Mouse (Mus musculus) forebrain, embryonic 11.5 days (tissue): ENCODE results near the gene Rps28. TPM values are rescaled to one million over a fixed set of nuclear protein-coding genes. Genes with fewer than 3 reads are reported as not detected.

Source experiments
- ATAC-seq: fragments of 200-750 bp; cut with Nextera tagmentation; replicated peaks from 2 replicates; pipeline ENCODE4 v1.8.0; 2017; ENCODE audit warnings: moderate TSS enrichment; ENCODE audit not compliant: low FRiP score
- DNase-seq: peaks from one replicate; pipeline ENCODE4 v3.0.0-alpha.2; 2017; ENCODE audit warnings: low spot score
- H3K27ac ChIP-seq: fragments of 300-500 bp; sonication (generic); 2 replicates; pipeline ENCODE4 v1.5.1; 2014; ENCODE audit warnings: low read depth, low read length
- H3K27me3 ChIP-seq: fragments of 300-500 bp; sonication (generic); 2 replicates; pipeline ENCODE4 v1.6.1; 2014; ENCODE audit warnings: mild to moderate bottlenecking, low read length, mixed read lengths; ENCODE audit not compliant: control insufficient read depth, insufficient read depth
- H3K36me3 ChIP-seq: fragments of 300-500 bp; sonication (generic); 2 replicates; pipeline ENCODE4 v1.6.1; 2014; ENCODE audit warnings: mild to moderate bottlenecking, low read length, moderate library complexity, mixed read lengths; ENCODE audit not compliant: control insufficient read depth, insufficient read depth
- H3K4me1 ChIP-seq: fragments of 300-500 bp; sonication (generic); replicated peaks from 2 replicates; pipeline ENCODE4 v1.6.1; 2014; ENCODE audit warnings: low read length, mixed read lengths; ENCODE audit not compliant: control insufficient read depth, insufficient read depth
- H3K4me2 ChIP-seq: fragments of 300-500 bp; sonication (generic); 2 replicates; pipeline ENCODE4 v1.6.1; 2014; ENCODE audit warnings: low read depth, mild to moderate bottlenecking, low read length, moderate library complexity, mixed read lengths; ENCODE audit not compliant: severe bottlenecking
- H3K4me3 ChIP-seq: fragments of 300-500 bp; sonication (generic); 2 replicates; pipeline ENCODE4 v1.5.1; 2014; ENCODE audit warnings: low read depth, low read length
- H3K9ac ChIP-seq: fragments of 300-500 bp; sonication (generic); 2 replicates; pipeline ENCODE4 v1.6.1; 2014; ENCODE audit warnings: low read length
- H3K9me3 ChIP-seq: fragments of 300-500 bp; sonication (generic); 2 replicates; pipeline ENCODE4 v1.6.1; 2016; ENCODE audit warnings: low read length, mixed read lengths; ENCODE audit not compliant: control insufficient read depth
- WGBS: fragments of 180-500 bp; shearing (Covaris S2); extraction: QIAGEN DNeasy Blood & Tissue Kit; methylation state at CpG from one replicate; pipeline ENCODE4 v1.1.7; 2014; 5-methylcytosine and 5-hydroxymethylcytosine counted together
- polyA plus RNA-seq: library from polyadenylated mRNA; unstranded; fragments of >200 nt; fragmentation: Nextera tagmentation; extraction: Ambion mirVana; gene quantifications from 2 replicates; pipeline ENCODE4 v1.2.1, GENCODE M21; 2014

The Rps28 gene
- polyA plus RNA-seq, 1 experiment from 2014 or later = 759 TPM

- ATAC-seq = no peak
- H3K4me2 ChIP-seq = no peak overlapping the region
- H3K4me1 ChIP-seq = no peaks in the 10 kb centered on the region
- no peak overlapping the region for H3K4me3 ChIP-seq
- WGBS = 73% methylated on average over 8 of the region's 9 CpGs
- H3K36me3 ChIP-seq = no peaks in the 10 kb centered on the region
- no peaks in the 10 kb centered on the region for H3K9me3 ChIP-seq
- no peak overlapping the region for H3K9ac ChIP-seq
- DNase-seq = no peak
- no peak overlapping the region for H3K27ac ChIP-seq
- H3K27me3 ChIP-seq = peaks cover 2% of the 10 kb centered on the region; the same call in 1 of the 2 replicates
These were observed 17.0 kb downstream of the Rps28 start for GRCm38 (mm10) chr17:33807181-33807888.

DNA sequence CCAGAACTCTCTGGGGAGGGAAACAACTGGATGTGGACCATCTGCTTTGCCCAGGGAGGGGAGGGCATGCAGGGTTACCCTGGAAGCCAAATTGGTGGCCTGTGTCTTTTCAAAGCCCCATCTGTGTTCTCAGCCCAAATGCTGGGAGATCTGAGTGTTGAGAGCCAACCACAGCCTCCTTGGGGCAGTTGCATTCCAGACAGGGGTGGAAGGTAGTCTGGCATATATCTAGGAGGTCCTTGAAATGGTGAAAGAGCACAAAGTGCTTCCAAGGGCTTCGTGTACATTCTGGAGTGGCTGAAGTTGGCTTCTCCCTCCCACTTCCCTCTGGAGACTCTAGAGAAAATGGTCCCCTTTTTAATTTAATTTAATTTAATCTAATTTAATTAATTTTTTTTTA is 19.6 kb downstream of the Rps28 start:
- H3K4me3 ChIP-seq = no peak overlapping the region
- H3K9ac ChIP-seq = no peak overlapping the region
- H3K4me2 ChIP-seq = no peak overlapping the region
- DNase-seq (no peak), ATAC-seq (no peak)
- no peak overlapping the region for H3K27ac ChIP-seq
- H3K4me1 ChIP-seq = no peaks in the 10 kb centered on the region
- WGBS = 73% methylated on average over 1 of the region's 1 CpGs
- H3K36me3 ChIP-seq = no peaks in the 10 kb centered on the region
- no peaks in the 10 kb centered on the region for H3K9me3 ChIP-seq
- no peaks in the 10 kb centered on the region for H3K27me3 ChIP-seq

DNA sequence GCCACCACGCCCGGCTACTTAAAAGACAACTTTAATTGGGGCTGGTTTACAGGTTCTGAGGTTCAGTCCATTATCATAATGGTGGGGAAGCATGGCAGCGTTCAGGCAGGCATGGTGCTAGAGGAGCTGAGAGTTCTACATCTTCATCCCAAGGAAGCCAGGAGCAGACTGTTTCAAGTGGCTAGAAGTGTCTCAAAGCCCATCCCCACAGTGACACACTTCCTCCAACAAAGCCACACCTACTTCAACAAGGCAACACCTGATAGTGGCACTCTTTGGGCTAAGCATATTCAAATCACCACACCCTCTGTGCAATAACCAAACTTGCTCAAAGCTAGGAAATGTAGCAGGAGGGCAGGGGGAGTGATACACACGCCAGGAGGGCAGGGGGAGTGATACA is 20.2 kb downstream of the Rps28 start:
- Histone ChIP-seq H3K27ac (no peak overlapping the region), H3K4me2 (no peak overlapping the region), H3K9ac (no peak overlapping the region), H3K4me1 (no peaks in the 10 kb centered on the region), H3K36me3 (no peaks in the 10 kb centered on the region), H3K9me3 (no peaks in the 10 kb centered on the region), H3K27me3 (no peaks in the 10 kb centered on the region), H3K4me3 (no peak overlapping the region)
- ATAC-seq (no peak), DNase-seq (no peak)
- 57% methylated on average over 4 of the region's 4 CpGs for WGBS

DNA sequence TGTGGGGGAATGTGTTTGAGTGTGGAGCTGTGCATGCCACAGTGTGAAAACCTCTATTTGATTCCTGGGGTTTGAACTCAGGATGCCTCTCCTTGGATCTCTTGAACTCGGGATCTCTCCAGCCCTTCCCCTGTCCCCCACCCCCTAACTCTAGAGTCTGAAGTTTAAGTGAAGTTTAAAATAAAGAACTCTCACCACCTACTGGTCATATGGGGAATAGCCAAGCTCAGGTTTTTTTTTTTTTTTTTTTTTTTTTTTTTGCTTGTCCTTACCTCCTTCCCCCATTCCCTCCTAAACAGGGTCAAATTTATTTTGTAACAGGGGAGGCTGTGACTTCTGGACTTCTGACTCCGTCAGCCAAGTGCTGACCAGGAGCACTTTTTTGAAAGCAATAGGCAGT is 22.1 kb downstream of the Rps28 start:
- H3K4me2 ChIP-seq = no peak overlapping the region
- WGBS = 9% methylated on average over 2 of the region's 2 CpGs
- DNase-seq (no peak), ATAC-seq (no peak)
- H3K9ac ChIP-seq = no peak overlapping the region
- no peak overlapping the region for H3K4me3 ChIP-seq
- H3K27ac ChIP-seq = no peak overlapping the region
- H3K27me3 ChIP-seq = no peaks in the 10 kb centered on the region
- H3K36me3 ChIP-seq = no peaks in the 10 kb centered on the region
- no peaks in the 10 kb centered on the region for H3K9me3 ChIP-seq
- H3K4me1 ChIP-seq = no peaks in the 10 kb centered on the region

DNA sequence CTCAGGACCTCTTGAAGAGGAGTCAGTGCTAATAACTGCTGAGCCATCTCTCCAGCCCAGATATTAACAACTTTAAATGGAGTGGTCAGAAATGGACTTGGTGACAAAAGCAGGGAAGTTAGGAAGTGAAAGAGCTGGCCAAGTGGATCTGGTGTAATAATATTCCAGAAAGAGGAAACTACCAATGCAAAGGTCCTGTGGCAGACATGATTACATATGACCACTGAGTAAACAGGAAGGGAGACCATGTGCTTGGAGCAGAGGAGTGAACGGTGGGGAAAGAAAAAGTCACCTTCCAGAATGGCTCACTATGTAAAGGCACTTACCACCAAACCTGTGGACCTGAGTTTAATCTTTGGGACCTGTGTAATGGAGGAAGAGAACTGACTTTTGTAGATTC is 25.1 kb downstream of the Rps28 start:
- Histone ChIP-seq H3K9ac (no peak overlapping the region), H3K27me3 (no peaks in the 10 kb centered on the region), H3K27ac (no peak overlapping the region), H3K36me3 (no peaks in the 10 kb centered on the region), H3K4me2 (no peak overlapping the region), H3K4me3 (no peak overlapping the region), H3K4me1 (no peaks in the 10 kb centered on the region), H3K9me3 (no peaks in the 10 kb centered on the region)
- DNase-seq = no peak
- no peak for ATAC-seq
- WGBS = 66% methylated on average over 1 of the region's 1 CpGs

DNA sequence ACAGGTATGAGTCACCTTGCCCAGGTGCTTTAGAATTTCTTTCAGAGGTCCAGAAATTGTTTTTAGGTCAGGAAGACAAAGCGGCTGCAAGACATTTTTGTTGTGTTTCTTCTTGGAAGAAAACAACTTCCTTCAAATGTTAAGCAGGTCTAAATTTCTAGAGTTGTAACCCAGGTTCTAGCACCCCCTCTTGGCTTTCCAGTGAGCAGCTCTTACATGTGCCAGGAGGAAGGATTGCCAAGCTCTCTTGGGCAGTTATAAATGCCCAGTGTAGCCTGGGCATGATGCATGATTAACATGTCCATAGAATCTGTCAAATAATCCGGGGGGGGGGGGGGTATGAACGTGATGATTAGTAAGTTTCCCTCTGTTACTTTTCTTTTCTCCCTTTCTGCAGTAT is 26.1 kb downstream of the Rps28 start:
- no peaks in the 10 kb centered on the region for H3K27me3 ChIP-seq
- no peak overlapping the region for H3K9ac ChIP-seq
- no peaks in the 10 kb centered on the region for H3K4me1 ChIP-seq
- DNase-seq = no peak
- no peaks in the 10 kb centered on the region for H3K36me3 ChIP-seq
- H3K27ac ChIP-seq = no peak overlapping the region
- H3K4me3 ChIP-seq = no peak overlapping the region
- 47% methylated on average over 3 of the region's 3 CpGs for WGBS
- H3K9me3 ChIP-seq = no peaks in the 10 kb centered on the region
- no peak for ATAC-seq
- no peak overlapping the region for H3K4me2 ChIP-seq

DNA sequence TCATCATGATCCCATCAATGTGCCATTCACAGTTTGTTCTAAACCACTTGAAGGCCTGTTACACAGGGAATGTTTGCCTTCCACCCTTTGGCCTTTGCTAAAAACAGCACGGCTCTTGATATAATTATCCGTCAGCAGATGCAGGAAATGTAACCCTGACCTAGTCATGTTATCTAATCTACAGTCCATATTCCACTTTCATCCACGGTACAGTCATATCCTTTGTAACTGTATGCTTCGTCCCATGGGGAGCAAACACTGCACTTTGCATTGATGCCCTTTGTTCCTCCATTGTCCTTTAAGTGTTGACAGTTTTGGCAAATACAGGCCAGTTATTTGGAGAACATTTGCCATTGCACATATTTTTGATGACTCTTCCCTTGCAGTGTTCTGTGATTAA is 35.6 kb downstream of the Rps28 start:
- Histone ChIP-seq H3K27me3 (no peaks in the 10 kb centered on the region), H3K36me3 (no peaks in the 10 kb centered on the region), H3K4me3 (no peak overlapping the region), H3K4me2 (no peak overlapping the region), H3K27ac (no peak overlapping the region), H3K9me3 (no peaks in the 10 kb centered on the region), H3K4me1 (no peaks in the 10 kb centered on the region), H3K9ac (no peak overlapping the region)
- DNase-seq (no peak), ATAC-seq (no peak)
- 88% methylated on average over 4 of the region's 4 CpGs for WGBS

DNA sequence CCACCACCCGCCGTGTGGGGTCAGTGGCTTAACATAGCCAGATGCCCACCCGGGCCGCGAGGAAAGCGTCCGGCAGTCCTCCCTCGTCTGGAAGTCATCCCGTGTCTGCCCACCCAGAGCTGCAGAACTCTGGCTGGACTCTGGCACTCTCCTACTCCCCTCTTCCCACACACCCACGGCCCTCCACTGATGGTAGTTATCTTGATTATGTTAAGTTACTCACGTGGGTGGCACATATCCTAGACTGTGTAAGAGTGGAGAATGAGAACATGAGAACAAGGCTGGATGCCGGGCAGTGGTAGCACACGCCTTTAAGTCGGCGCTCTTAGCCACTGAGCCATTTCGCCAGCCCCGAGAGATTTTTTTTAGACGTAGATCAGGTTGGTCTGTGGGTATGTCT is 38.0 kb downstream of the Rps28 start:
- no peaks in the 10 kb centered on the region for H3K27me3 ChIP-seq
- ATAC-seq (no peak), DNase-seq (no peak)
- no peak overlapping the region for H3K27ac ChIP-seq
- WGBS = 87% methylated on average over 18 of the region's 18 CpGs
- H3K36me3 ChIP-seq = no peaks in the 10 kb centered on the region
- H3K4me2 ChIP-seq = no peak overlapping the region
- 0 out of 2 replicates have a peak, but pooled peaks cover 2% of the 10 kb centered on the region for H3K4me1 ChIP-seq
- H3K9me3 ChIP-seq = no peaks in the 10 kb centered on the region
- H3K4me3 ChIP-seq = no peak overlapping the region
- no peak overlapping the region for H3K9ac ChIP-seq

DNA sequence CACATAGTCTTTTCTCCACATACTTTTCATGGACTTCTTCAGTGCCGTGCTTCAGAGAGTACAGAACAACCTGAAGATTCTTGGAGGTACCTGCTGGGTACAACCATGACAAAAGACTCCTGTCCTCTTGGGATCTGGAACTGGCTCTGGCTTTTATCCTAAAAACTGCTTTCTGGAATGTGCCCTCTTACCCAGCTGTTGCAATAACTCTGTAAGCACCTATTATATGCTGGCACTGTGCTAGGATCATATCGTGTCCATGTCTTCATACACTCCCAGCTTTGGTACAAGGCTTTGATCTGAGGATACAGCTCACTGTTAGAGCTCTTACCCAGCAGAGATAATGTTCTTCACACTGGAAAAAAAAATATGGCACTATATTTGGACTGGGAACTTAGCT is 39.4 kb downstream of the Rps28 start:
- Histone ChIP-seq H3K27ac (no peak overlapping the region), H3K36me3 (no peaks in the 10 kb centered on the region), H3K27me3 (no peaks in the 10 kb centered on the region), H3K4me3 (no peak overlapping the region), H3K4me1 (0 out of 2 replicates have a peak, but pooled peaks cover 2% of the 10 kb centered on the region), H3K9ac (no peak overlapping the region), H3K4me2 (no peak overlapping the region), H3K9me3 (no peaks in the 10 kb centered on the region)
- DNase-seq (no peak), ATAC-seq (no peak)
- WGBS = 98% methylated on average over 2 of the region's 2 CpGs
